Mouse (Mus musculus) MEL (cell line): ENCODE results near the gene Ubap2l. TPM values are rescaled to one million over a fixed set of nuclear protein-coding genes. Genes with fewer than 3 reads are reported as not detected.
A peak's percentile ranks its signal among the peaks of the same experiment; 100 is the strongest.

Experiments
- DNase-seq: peaks from one replicate; pipeline ENCODE4 v3.0.0; 2011; ENCODE audit warnings: low read depth, low spot score
- H3K27ac ChIP-seq: 2 replicates; pipeline ENCODE4 v1.5.1; 2012; ENCODE audit warnings: low read depth, mild to moderate bottlenecking, control low read depth, low read length, moderate library complexity; ENCODE audit not compliant: control insufficient read depth
- H3K27me3 ChIP-seq, 2 experiments: fragments of 150-350 bp in 1 of 2; sonication (generic) in 1 of 2; 2 replicates each; pipeline ENCODE4 v1.6.1; 2012; ENCODE audit warnings: low read length in 2 of 2, mild to moderate bottlenecking in 2 of 2, improper control_type of control experiment in 1 of 2, moderate library complexity in 1 of 2; ENCODE audit not compliant: insufficient read depth in 2 of 2, control insufficient read depth in 1 of 2
- H3K36me3 ChIP-seq, 2 experiments: 2 replicates each; pipeline ENCODE4 v1.6.1; 2012 to 2014; ENCODE audit warnings: low read length in 2 of 2, improper control_type of control experiment in 1 of 2, inconsistent platforms in 1 of 2, mild to moderate bottlenecking in 1 of 2; ENCODE audit not compliant: insufficient read depth in 2 of 2, control insufficient read depth in 1 of 2
- H3K4me1 ChIP-seq, 2 experiments: fragments of 150-350 bp in 1 of 2; sonication (generic) in 1 of 2; 2 replicates each; pipeline ENCODE4 v1.6.1; 2012; ENCODE audit warnings: low read length in 2 of 2, improper control_type of control experiment in 1 of 2, mild to moderate bottlenecking in 1 of 2; ENCODE audit not compliant: insufficient read depth in 2 of 2, control insufficient read depth in 1 of 2
- H3K4me3 ChIP-seq, 2 experiments: fragments of 150-350 bp in 1 of 2; sonication (generic) in 1 of 2; 2 replicates each; pipeline ENCODE4 v1.5.1; 2012; ENCODE audit warnings: low read depth in 2 of 2, low read length in 2 of 2, mild to moderate bottlenecking in 2 of 2, moderate library complexity in 2 of 2, control low read depth in 1 of 2, improper control_type of control experiment in 1 of 2; ENCODE audit not compliant: control insufficient read depth in 1 of 2, insufficient read depth in 1 of 2
- H3K79me2 ChIP-seq: 2 replicates; pipeline ENCODE4 v1.6.1; 2012; ENCODE audit warnings: mild to moderate bottlenecking, low read length, moderate library complexity; ENCODE audit not compliant: control insufficient read depth, poor library complexity, insufficient read depth
- H3K9ac ChIP-seq: 2 replicates; pipeline ENCODE4 v1.6.1; 2012; ENCODE audit warnings: low read depth, mild to moderate bottlenecking, control low read depth, low read length, moderate library complexity; ENCODE audit not compliant: control insufficient read depth, poor library complexity, severe bottlenecking
- H3K9me3 ChIP-seq: fragments of 150-350 bp; sonication (generic); replicated peaks from 2 replicates; pipeline ENCODE4 v1.6.1; 2012; ENCODE audit warnings: mild to moderate bottlenecking, low read length, improper control_type of control experiment, moderate library complexity; ENCODE audit not compliant: insufficient read depth
- BHLHE40 ChIP-seq: IDR thresholded peaks from 2 replicates; pipeline ENCODE4 v1.6.1; 2012; ENCODE audit warnings: low read depth, mild to moderate bottlenecking, inconsistent platforms, low read length, improper control_type of control experiment, borderline replicate concordance
- CHD2 ChIP-seq: IDR thresholded peaks from 2 replicates; pipeline ENCODE4 v1.6.1; 2011; ENCODE audit warnings: low read length, improper control_type of control experiment
- CTCF ChIP-seq, 3 experiments: IDR thresholded peaks in 2 of 3; conservative IDR thresholded peaks in 1 of 3; 2 replicates each; pipeline ENCODE4 v1.5.1; 2011 to 2012; ENCODE audit warnings: low read length in 3 of 3, low read depth in 2 of 3, mild to moderate bottlenecking in 2 of 3, improper control_type of control experiment in 1 of 3, inconsistent platforms in 1 of 3, mixed read lengths in 1 of 3, moderate library complexity in 1 of 3; ENCODE audit not compliant: control insufficient read depth in 1 of 3, insufficient read depth in 1 of 3, poor library complexity in 1 of 3, severe bottlenecking in 1 of 3
- E2F4 ChIP-seq: IDR thresholded peaks from 2 replicates; pipeline ENCODE4 v1.6.1; 2011; ENCODE audit warnings: low read depth, low read length, improper control_type of control experiment, borderline replicate concordance
- ELF1 ChIP-seq: IDR thresholded peaks from 2 replicates; pipeline ENCODE4 v1.6.1; 2014; ENCODE audit warnings: low read depth, mild to moderate bottlenecking, inconsistent platforms, low read length, improper control_type of control experiment, moderate library complexity
- EP300 ChIP-seq, 2 experiments: IDR thresholded peaks; 2 replicates each; pipeline ENCODE4 v1.6.1; 2011; ENCODE audit warnings: improper control_type of control experiment in 2 of 2, low read length in 2 of 2, low read depth in 1 of 2, mild to moderate bottlenecking in 1 of 2
- ETS1 ChIP-seq: IDR thresholded peaks from 2 replicates; pipeline ENCODE4 v1.6.1; 2012; ENCODE audit warnings: low read depth, mild to moderate bottlenecking, inconsistent platforms, low read length, improper control_type of control experiment, moderate library complexity
- GABPA ChIP-seq: IDR thresholded peaks from 2 replicates; pipeline ENCODE4 v1.6.1; 2012; ENCODE audit warnings: low read depth, mild to moderate bottlenecking, inconsistent platforms, low read length, improper control_type of control experiment, moderate library complexity
- HCFC1 ChIP-seq: IDR thresholded peaks from 2 replicates; pipeline ENCODE4 v1.6.1; 2012; ENCODE audit warnings: low read depth, mild to moderate bottlenecking, inconsistent platforms, low read length, improper control_type of control experiment, moderate library complexity
- JUND ChIP-seq: IDR thresholded peaks from 2 replicates; pipeline ENCODE4 v1.6.1; 2011; ENCODE audit warnings: low read depth, mild to moderate bottlenecking, improper control_type of control experiment, low read length
- KAT2A ChIP-seq: conservative IDR thresholded peaks from 2 replicates; pipeline ENCODE4 v1.6.1; 2012; ENCODE audit warnings: low read depth, low read length, improper control_type of control experiment, inconsistent platforms
- MAFK ChIP-seq: IDR thresholded peaks from 2 replicates; pipeline ENCODE4 v1.6.1; 2011; ENCODE audit warnings: low read depth, mild to moderate bottlenecking, low read length, improper control_type of control experiment, borderline replicate concordance
- MAZ ChIP-seq: IDR thresholded peaks from 2 replicates; pipeline ENCODE4 v1.6.1; 2012; ENCODE audit warnings: low read depth, mild to moderate bottlenecking, inconsistent platforms, low read length, improper control_type of control experiment
- MEF2A ChIP-seq: IDR thresholded peaks from 2 replicates; pipeline ENCODE4 v1.6.1; 2014; ENCODE audit warnings: low read depth, mild to moderate bottlenecking, inconsistent platforms, low read length, improper control_type of control experiment; ENCODE audit not compliant: poor library complexity, insufficient replicate concordance, severe bottlenecking; ENCODE audit errors: extremely low read depth
- MYB ChIP-seq: IDR thresholded peaks from 2 replicates; pipeline ENCODE4 v1.6.1; 2011; ENCODE audit warnings: mild to moderate bottlenecking, low read depth, low read length, improper control_type of control experiment
- MYC ChIP-seq: IDR thresholded peaks from 2 replicates; pipeline ENCODE4 v1.6.1; 2011; ENCODE audit warnings: low read depth, mild to moderate bottlenecking, low read length, improper control_type of control experiment, moderate library complexity
- NRF1 ChIP-seq: IDR thresholded peaks from 2 replicates; pipeline ENCODE4 v1.6.1; 2014; ENCODE audit warnings: low read depth, mild to moderate bottlenecking, inconsistent platforms, low read length, improper control_type of control experiment, moderate library complexity; ENCODE audit not compliant: poor library complexity, insufficient read depth, severe bottlenecking
- POLR2A ChIP-seq, 2 experiments: IDR thresholded peaks; 2 replicates each; pipeline ENCODE4 v1.6.1; 2011 to 2012; ENCODE audit warnings: low read length in 2 of 2, mild to moderate bottlenecking in 2 of 2, control low read depth in 1 of 2, improper control_type of control experiment in 1 of 2, low read depth in 1 of 2, moderate library complexity in 1 of 2; ENCODE audit not compliant: control insufficient read depth in 1 of 2, insufficient read depth in 1 of 2, poor library complexity in 1 of 2
- POLR2AphosphoS5 ChIP-seq: IDR thresholded peaks from 2 replicates; pipeline ENCODE4 v1.6.1; 2012; ENCODE audit warnings: low read depth, borderline replicate concordance, mild to moderate bottlenecking, inconsistent platforms, low read length, moderate library complexity, mixed read lengths
- RAD21 ChIP-seq: IDR thresholded peaks from 2 replicates; pipeline ENCODE4 v1.6.1; 2011; ENCODE audit warnings: mild to moderate bottlenecking, low read depth, low read length, improper control_type of control experiment
- RCOR1 ChIP-seq: IDR thresholded peaks from 2 replicates; pipeline ENCODE4 v1.6.1; 2012; ENCODE audit warnings: low read depth, mild to moderate bottlenecking, inconsistent platforms, low read length, improper control_type of control experiment
- SIN3A ChIP-seq: IDR thresholded peaks from 2 replicates; pipeline ENCODE4 v1.6.1; 2012; ENCODE audit warnings: low read length, improper control_type of control experiment, inconsistent platforms
- SMC3 ChIP-seq: IDR thresholded peaks from 2 replicates; pipeline ENCODE4 v1.6.1; 2011; ENCODE audit warnings: low read depth, low read length, improper control_type of control experiment
- TAL1 ChIP-seq: IDR thresholded peaks from 2 replicates; pipeline ENCODE4 v1.6.1; 2012; ENCODE audit warnings: mild to moderate bottlenecking, inconsistent platforms, low read length, moderate library complexity, mixed read lengths
- TBP ChIP-seq: IDR thresholded peaks from 2 replicates; pipeline ENCODE4 v1.8.0; 2011; ENCODE audit warnings: low read depth, low read length, improper control_type of control experiment
- UBTF ChIP-seq: IDR thresholded peaks from 2 replicates; pipeline ENCODE4 v1.6.1; 2012; ENCODE audit warnings: low read depth, mild to moderate bottlenecking, inconsistent platforms, low read length, improper control_type of control experiment, moderate library complexity, borderline replicate concordance; ENCODE audit not compliant: insufficient read depth
- USF1 ChIP-seq: IDR thresholded peaks from 2 replicates; pipeline ENCODE4 v1.6.1; 2014; ENCODE audit warnings: low read depth, mild to moderate bottlenecking, inconsistent platforms, low read length, improper control_type of control experiment, moderate library complexity
- ZC3H11A ChIP-seq: IDR thresholded peaks from 2 replicates; pipeline ENCODE4 v1.6.1; 2012; ENCODE audit warnings: low read depth, mild to moderate bottlenecking, inconsistent platforms, low read length, improper control_type of control experiment
- ZMIZ1 ChIP-seq: IDR thresholded peaks from 2 replicates; pipeline ENCODE4 v1.6.1; 2012; ENCODE audit warnings: low read depth, mild to moderate bottlenecking, inconsistent platforms, low read length, improper control_type of control experiment, moderate library complexity
- ZNF384 ChIP-seq: IDR thresholded peaks from 2 replicates; pipeline ENCODE4 v1.6.1; 2012; ENCODE audit warnings: low read depth, mild to moderate bottlenecking, inconsistent platforms, low read length, improper control_type of control experiment
- polyA plus RNA-seq, 2 experiments: library from polyadenylated mRNA; stranded (reverse) in 1 of 2; unstranded in 1 of 2; fragments of >175 nt in 1 of 2; fragments of >200 nt in 1 of 2; gene quantifications; 2 replicates each; pipeline versions ENCODE4 v1.2.1 to v1.2.4; 2012; ENCODE audit warnings: low replicate concordance in 2 of 2, low read depth in 1 of 2; ENCODE audit not compliant: insufficient read length in 2 of 2, insufficient read depth in 1 of 2, missing spikeins in 1 of 2
- total RNA-seq: library from RNA; depleted of rRNA; stranded (reverse); fragments of 300-350 nt; gene quantifications from 2 replicates; pipeline ENCODE4 v1.2.3, GENCODE M21; 2012; rRNA removed

Ubap2l gene
- total and polyA plus RNA-seq, 3 experiments = 107 to 442 (median 247) TPM

DNA sequence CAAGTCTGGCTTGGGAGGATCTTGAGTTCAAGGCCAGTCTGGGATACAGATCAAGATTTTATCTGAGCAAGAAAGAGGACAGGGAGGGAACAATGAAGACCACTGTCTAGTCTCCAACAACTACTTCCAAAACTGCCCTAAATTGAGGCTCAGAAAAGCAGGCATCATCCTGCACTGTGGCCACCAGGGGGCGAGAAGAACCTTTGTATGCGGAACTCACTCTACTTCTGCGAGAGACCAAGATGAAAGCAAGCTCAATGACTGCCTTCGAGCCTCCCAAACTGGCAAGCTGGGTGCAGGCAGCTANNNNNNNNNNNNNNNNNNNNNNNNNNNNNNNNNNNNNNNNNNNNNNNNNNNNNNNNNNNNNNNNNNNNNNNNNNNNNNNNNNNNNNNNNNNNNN, 99.0 kb downstream of the Ubap2l start:
- TF ChIP-seq SMC3 (peak; percentile 98), ZMIZ1 (no peak), RCOR1 (no peak), SIN3A (peak; percentile 61), E2F4 (no peak), USF1 (no peak), EP300 (IDR thresholded peaks at IDR 0.05; ENCODE audit: low read depth in 1 of 2, low read length in 2 of 2) (no peak), TBP (no peak), ETS1 (no peak), MEF2A (no peak), MYB (no peak), CTCF (IDR thresholded peaks at IDR 0.05 in 2 of 3, conservative IDR thresholded peaks at IDR 0.05 in 1 of 3; ENCODE audit: control insufficient read depth in 1 of 3, insufficient read depth in 1 of 3, low read depth in 2 of 3, low read length in 3 of 3, poor library complexity in 1 of 3, severe bottlenecking in 1 of 3) (peak; percentile 94 to 98 (median 98)), KAT2A (no peak), TAL1 (no peak), MYC (peak; percentile 56; the same call in 1 of the 2 replicates), POLR2A (IDR thresholded peaks at IDR 0.05; ENCODE audit: control insufficient read depth in 1 of 2, insufficient read depth in 1 of 2, low read depth in 1 of 2, low read length in 2 of 2, poor library complexity in 1 of 2) (no peak; a peak in 1 of 4 replicates), CHD2 (no peak), JUND (no peak), BHLHE40 (no peak), POLR2AphosphoS5 (no peak), ZC3H11A (peak; percentile 86), GABPA (no peak), RAD21 (peak; percentile 94), HCFC1 (peak; percentile 40; the same call in 1 of the 2 replicates), MAZ (0 out of 2 replicates have a peak, but pooled peaks have one; percentile 17), MAFK (no peak), ELF1 (peak; percentile 83), UBTF (no peak), ZNF384 (peak; percentile 36; the same call in 1 of the 2 replicates), NRF1 (no peak)
- TF ChIP-seq, all 39 proteins: peak for 10
- H3K4me1 ChIP-seq = peaks cover 6 to 8% of the 10 kb centered on the region in 2 experiments
- H3K9me3 ChIP-seq = no peaks in the 10 kb centered on the region
- H3K79me2 ChIP-seq = no peaks in the 10 kb centered on the region
- no peaks in the 10 kb centered on the region for H3K27me3 ChIP-seq
- no peak overlapping the region for H3K27ac ChIP-seq
- DNase-seq = peak; percentile 91
- no peak overlapping the region for H3K4me3 ChIP-seq
- peaks cover 2 to 9% of the 10 kb centered on the region in 2 experiments for H3K36me3 ChIP-seq
- H3K9ac ChIP-seq = no peak overlapping the region

Other genes starting within 250 kb of the Ubap2l start
- gene She, start 221.3 kb downstream of the Ubap2l start, total RNA-seq = 3.3 and 5.3 TPM in 2 replicates
- gene She, start 221.3 kb downstream of the Ubap2l start, polyA plus RNA-seq = 1 to 10 TPM in 1 of 2 experiments, not detected in 1; 3.5 TPM
- 0.13 and 0.15 TPM in 2 replicates for gene Il6ra, start 139.4 kb downstream of the Ubap2l start, total RNA-seq
- 1 to 10 TPM in 1 of 2 experiments, not detected in 1; 3.4 TPM for gene Il6ra, start 139.4 kb downstream of the Ubap2l start, polyA plus RNA-seq
- gene Atp8b2, start 89.1 kb downstream of the Ubap2l start, total RNA-seq = 26.2 and 27.1 TPM in 2 replicates
- 10 to 100 TPM in 1 of 2 experiments, not detected in 1; 44.7 TPM for gene Atp8b2, start 89.1 kb downstream of the Ubap2l start, polyA plus RNA-seq
- gene Hax1, start 53.8 kb downstream of the Ubap2l start, total RNA-seq = 232 and 318 TPM in 2 replicates
- 100 to 1,000 TPM in 1 of 2 experiments, not detected in 1; 322 TPM for gene Hax1, start 53.8 kb downstream of the Ubap2l start, polyA plus RNA-seq
- gene 4933434E20Rik, start 992 bp downstream of the Ubap2l start, total RNA-seq = 152 and 161 TPM in 2 replicates
- 100 to 1,000 TPM; 184 to 227 TPM for gene 4933434E20Rik, start 992 bp downstream of the Ubap2l start, polyA plus RNA-seq
- gene Tpm3, start 20.0 kb upstream of the Ubap2l start, total RNA-seq = 274 and 314 TPM in 2 replicates
- 100 to 1,000 TPM; 205 to 273 TPM for gene Tpm3, start 20.0 kb upstream of the Ubap2l start, polyA plus RNA-seq
- gene Nup210l, start 51.5 kb upstream of the Ubap2l start, total RNA-seq = 0.54 and 0.62 TPM in 2 replicates
- gene Nup210l, start 51.5 kb upstream of the Ubap2l start, polyA plus RNA-seq = under 1 TPM in 1 of 2 experiments, not detected in 1; 0.65 TPM
- gene Rps27, start 161.0 kb upstream of the Ubap2l start, total RNA-seq = 5,481 and 6,504 TPM in 2 replicates
- 1,000 to 10,000 TPM in 1 of 2 experiments, not detected in 1; 2,476 TPM for gene Rps27, start 161.0 kb upstream of the Ubap2l start, polyA plus RNA-seq
- 4.3 and 5.1 TPM in 2 replicates for gene Rab13, start 161.1 kb upstream of the Ubap2l start, total RNA-seq
- gene Rab13, start 161.1 kb upstream of the Ubap2l start, polyA plus RNA-seq = 1 to 10 TPM in 1 of 2 experiments, not detected in 1; 7.7 TPM
- gene Jtb, start 179.0 kb upstream of the Ubap2l start, total RNA-seq = 76.0 and 107 TPM in 2 replicates
- gene Jtb, start 179.0 kb upstream of the Ubap2l start, polyA plus RNA-seq = 100 to 1,000 TPM in 1 of 2 experiments, not detected in 1; 103 TPM
- gene Creb3l4, start 190.9 kb upstream of the Ubap2l start, total RNA-seq = 0.08 TPM in 1 of 2 replicates, not detected in the other
- gene Creb3l4, start 190.9 kb upstream of the Ubap2l start, polyA plus RNA-seq = under 1 TPM in 1 of 2 experiments, not detected in 1; 0.07 TPM
- 47.2 and 58.5 TPM in 2 replicates for gene Slc39a1, start 195.5 kb upstream of the Ubap2l start, total RNA-seq
- 10 to 100 TPM; 61.7 to 80.5 TPM for gene Slc39a1, start 195.5 kb upstream of the Ubap2l start, polyA plus RNA-seq
- gene Crtc2, start 201.5 kb upstream of the Ubap2l start, total RNA-seq = 7.1 and 7.6 TPM in 2 replicates
- gene Crtc2, start 201.5 kb upstream of the Ubap2l start, polyA plus RNA-seq = 10 to 100 TPM in 1 of 2 experiments, not detected in 1; 66.9 TPM
- gene Dennd4b, start 212.6 kb upstream of the Ubap2l start, total RNA-seq = 10.3 and 11.6 TPM in 2 replicates
- 10 to 100 TPM in 1 of 2 experiments, not detected in 1; 27.1 TPM for gene Dennd4b, start 212.6 kb upstream of the Ubap2l start, polyA plus RNA-seq
- gene Gatad2b, start 240.6 kb upstream of the Ubap2l start, total RNA-seq = 9.1 and 12.3 TPM in 2 replicates
- 10 to 100 TPM in 1 of 2 experiments, not detected in 1; 37.6 TPM for gene Gatad2b, start 240.6 kb upstream of the Ubap2l start, polyA plus RNA-seq